Mouse (Mus musculus) spleen, adult 2 months (tissue): Measurements from ENCODE around the gene Slc22a17.

Source experiments
- CTCF ChIP-seq: fragments of 200-500 bp; IDR thresholded peaks from 2 replicates; pipeline ENCODE4 v1.5.1; 2011; ENCODE audit warnings: mild to moderate bottlenecking, inconsistent platforms; ENCODE audit not compliant: insufficient read depth, insufficient read length, insufficient replicate concordance; ENCODE audit errors: extremely low read depth
- POLR2A ChIP-seq: fragments of 200-500 bp; IDR thresholded peaks from 2 replicates; pipeline ENCODE4 v1.6.1; 2011; ENCODE audit warnings: low read depth, low read length, inconsistent platforms

DNA sequence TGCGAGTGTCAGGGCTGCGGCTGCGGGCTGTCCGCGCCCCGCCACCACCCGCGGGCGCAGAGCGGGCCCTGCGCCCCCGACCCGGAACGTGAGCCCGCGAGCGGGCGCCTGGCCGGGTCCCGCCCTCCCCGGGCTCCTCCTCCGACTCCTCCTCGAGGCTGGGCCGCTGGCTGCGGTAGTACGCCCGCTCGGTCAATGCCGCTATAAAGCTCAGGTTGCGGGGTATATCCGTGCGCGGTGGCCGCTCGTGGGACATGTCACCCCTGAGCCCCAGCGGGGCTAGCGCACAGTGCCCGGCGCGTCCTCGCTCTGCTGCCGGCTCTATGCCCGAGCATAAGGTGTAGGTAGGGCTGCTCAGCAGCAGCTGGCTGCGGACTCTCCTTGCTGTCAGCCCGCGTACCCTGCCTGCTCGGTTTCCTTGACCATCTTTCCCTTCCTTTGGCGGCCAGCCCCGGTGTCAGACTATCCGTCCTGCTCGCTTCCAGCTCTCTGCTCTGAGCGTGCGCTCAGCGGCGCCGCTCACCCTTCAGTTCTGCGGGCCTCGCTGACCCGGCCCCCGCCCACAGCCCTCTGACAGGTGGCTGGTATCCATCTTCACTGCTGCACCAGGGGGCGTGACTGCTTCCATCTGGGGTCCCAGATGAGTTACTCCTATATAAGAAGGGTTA, 35.8 kb downstream of the Slc22a17 start, which contains the start of gene Ppp1r3e:
- TF ChIP-seq POLR2A (peak; percentile 12; the same call in 1 of the 2 replicates), CTCF (no peak)
